Mouse (Mus musculus) layer of hippocampus, postnatal 36 days (tissue): Measurements from ENCODE around the gene Pdia6. TPM values are rescaled to one million over a fixed set of nuclear protein-coding genes. Genes with fewer than 3 reads are reported as not detected.

Experiments
- DNase-seq, 2 experiments: peaks; one replicate each; pipeline ENCODE4 v3.0.0; 2022
- total RNA-seq, 2 experiments: library from RNA; stranded (reverse); gene quantifications; 2 replicates each; pipeline ENCODE4 v1.2.3; 2021

Pdia6 gene
- total RNA-seq: 100 to 1,000 TPM; 170 to 200 TPM

DNA sequence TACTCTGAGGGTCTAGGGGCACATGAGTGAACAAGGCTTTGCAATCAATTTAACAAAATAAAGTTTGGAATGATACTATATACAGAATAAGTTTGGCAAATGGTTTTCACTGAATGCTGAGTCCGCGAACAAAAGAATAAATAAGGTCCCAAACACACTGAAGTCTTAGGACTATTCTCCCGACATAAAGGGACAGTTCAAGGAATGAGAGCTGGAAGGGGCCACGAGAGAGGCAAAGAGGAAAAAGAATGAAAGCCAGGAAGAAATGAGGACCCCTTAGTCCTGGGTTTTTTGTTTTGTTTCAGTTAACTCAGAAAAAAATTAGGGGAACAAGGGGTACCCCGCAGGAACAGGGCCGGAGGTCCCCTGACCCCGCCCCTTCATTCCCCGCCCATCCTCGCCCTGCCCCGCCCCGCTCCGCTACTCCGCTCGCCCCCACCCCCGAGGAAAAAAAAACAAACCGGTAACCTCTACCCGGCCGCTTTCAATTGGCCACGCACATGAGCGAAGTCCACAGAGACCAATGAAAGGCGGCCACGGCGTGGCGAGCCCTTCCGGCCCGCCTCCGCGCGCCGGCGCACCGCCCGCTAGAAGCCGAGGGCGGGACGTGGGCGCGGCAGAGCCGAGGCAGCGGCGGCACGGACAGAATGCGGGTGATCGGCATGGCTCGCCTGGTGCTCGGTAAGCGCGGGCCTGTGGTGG lies at the start of gene Pdia6:
Pdia6 (plus strand) TSS at position 575 of the 702 bp plus-strand sequence.
- peak; percentile 92 to 93 for DNase-seq

DNA sequence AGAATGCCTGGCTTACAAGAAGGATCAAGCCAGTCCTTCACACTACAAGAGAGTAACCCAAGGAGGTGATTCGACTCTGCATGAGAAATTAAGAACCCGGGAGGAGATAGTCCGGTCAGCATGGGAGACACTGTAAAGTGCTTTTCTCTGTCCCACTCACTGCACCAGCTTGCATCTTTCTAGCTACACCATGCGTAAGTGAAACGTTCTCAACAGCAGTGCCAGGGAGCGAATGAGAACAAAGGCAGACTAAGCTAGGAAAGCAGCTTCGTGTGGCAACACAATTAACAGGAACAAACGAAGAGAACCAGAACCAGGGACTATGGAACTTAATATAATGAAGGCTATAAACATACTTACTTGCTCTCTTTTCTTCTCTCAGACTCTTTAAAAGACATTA lies 48.0 kb upstream of the Pdia6 start:
- no peak for DNase-seq

DNA sequence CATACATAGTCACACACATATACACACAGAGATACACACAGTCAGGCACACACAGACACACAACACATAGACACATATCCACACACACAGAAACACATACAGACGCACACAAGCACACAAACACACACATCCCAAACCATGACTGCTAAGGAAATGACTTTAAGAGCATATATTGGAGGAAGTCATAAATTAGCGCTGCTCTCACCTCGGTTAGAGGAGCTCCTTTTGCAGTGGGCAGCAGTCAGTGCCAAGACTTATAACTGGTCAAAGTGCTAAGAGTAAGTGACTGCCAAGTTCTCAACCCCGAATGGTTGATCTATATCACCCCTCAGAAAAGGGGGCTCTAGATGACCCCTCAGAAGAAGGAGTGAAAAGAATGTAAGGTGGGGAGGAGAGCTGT lies 47.2 kb upstream of the Pdia6 start:
- no peak for DNase-seq

DNA sequence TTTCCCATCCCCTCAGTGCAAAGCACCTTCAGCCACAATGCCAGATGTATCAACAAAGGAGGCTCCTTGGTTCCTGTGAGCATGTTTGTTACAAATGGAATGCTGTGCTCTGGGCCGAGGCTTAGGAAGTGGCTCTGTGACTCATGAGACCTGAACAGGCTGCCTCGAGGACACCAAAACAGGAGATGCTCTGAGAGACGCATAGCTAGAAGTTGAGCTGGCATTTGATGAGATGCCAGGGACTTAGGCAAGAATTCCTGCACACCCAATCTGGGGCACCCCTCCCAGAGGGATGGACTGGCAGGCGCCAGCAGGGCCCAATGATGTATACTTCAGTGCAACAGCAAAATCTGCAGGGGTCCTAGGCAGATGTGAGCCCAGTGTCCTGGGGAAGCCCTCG lies 45.7 kb upstream of the Pdia6 start:
- DNase-seq: no peak

DNA sequence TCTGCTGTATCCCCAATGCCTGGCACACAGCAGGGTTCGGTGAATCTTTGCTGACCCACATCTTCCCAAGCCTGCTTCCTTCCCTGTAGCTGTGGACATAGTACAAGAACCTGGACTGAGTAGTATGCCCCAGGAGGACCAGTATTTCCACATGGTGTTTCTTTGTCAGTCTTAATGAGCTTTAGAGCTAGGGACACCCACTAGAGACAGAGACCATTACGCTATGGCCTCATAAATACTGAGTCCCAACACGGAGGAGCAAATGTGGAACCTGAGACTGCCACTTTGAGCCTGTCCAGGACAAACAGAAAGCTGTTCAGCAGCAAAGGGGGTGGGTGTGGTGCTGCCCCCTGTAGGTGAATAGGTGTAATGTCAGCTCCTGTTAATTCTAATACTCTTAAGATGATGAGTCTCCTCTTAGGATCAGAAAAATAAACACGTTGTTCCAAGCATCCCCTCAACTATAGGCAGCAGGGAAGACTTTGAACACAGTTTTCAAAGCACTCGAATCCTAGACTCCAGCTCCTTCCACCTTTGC lies 44.4 kb upstream of the Pdia6 start:
- no peak for DNase-seq

- no peak for DNase-seq
These were observed 43.3 kb upstream of the Pdia6 start for GRCm38 (mm10) chr12:17223050-17223449.

DNA sequence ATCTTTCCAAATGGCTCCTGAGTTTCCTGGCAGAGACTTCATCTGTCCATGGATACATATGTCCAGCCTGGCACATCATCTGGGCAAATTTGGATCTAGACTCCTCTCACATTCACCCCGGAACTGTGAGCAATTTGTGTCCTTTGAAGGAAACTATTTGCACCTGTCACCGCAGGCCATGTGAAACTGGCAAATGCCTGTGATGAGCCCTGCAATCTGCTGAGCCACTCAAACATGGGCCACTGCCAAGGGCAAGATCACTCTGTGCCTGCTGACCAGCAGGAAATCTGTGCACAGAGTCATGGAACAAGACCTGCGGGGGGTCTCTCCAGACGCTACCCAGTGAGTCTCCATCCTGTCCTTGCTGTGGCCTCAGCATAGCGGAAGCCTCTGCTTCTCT lies 41.3 kb upstream of the Pdia6 start:
- DNase-seq: no peak

DNA sequence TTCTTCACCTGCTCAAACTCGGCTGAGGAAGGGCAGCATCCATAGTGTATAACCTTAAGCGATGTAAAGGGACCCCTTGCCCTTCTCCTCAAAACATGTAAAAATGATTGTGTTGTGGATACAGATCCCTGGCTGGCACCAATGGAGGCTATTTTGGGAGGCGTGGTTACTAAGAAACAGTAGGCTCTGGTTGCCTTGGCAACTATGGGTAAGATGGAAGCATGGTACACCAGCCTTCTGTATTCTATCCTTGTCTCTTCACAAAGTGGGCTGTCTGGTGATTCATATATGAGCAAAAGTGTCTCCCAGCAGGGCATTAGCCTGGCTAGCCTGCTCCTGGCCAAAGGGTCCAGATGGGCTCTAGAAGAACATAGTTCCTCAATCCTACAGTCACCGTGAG lies 38.4 kb upstream of the Pdia6 start:
- peak; percentile 47 to 60 for DNase-seq

DNA sequence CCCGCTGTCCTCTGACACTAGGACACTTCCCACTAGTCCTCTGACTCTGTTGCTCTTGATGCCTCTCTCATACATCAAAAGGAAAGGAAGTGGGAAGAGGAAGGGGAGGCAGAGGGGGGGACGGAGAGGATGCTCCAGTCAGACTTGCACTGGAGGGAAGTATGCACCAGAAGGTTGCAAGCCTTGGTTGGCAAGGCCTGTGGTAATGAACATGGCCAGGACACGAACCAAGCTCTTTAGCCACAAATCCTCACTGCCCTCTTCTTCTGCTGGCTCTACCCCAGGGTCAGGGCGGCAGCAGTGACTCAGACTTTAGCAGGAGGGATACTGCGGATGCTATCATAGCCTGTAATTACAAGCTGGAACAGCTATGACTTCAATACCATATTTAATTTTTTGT lies 35.8 kb upstream of the Pdia6 start:
- no peak for DNase-seq

GRCm38 (mm10) chr12:17231513-17231912 lies 34.8 kb upstream of the Pdia6 start:
- no peak for DNase-seq

DNA sequence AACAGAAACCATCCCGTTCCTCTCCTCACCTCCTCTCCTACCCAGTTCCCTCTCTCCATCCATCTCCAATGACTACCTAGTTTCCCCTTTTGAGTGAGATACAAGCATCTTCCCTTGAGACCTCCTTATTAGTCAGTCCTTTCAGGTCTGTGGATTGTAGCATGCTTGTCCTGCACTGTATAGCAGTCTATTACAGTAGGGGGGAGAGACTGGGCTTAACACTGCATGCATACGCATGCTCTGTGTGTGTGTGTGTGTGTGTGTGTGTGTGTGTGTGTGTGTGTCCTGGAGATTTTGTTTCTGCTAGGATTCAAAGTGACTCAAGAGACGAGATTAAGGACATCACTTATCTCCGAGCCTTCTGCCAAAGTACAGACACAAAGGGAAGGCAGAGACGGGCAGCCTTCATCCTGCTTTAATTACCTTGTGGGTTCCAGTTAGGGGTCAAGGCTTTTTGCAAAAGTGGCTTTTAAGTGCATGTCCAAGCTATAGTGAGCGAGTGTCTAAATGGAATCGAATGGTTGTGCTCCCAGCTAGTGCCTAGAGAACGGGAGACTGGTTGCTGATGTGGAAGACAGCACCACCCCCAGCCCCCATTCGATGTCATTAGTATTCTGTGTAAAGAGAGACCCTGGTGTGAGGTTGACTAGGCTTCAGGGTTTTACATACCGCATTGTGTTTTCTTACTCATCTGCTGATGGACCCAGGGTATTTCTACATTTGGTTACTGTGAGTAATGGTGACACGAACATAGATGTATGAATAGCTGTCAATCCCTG lies 30.6 kb upstream of the Pdia6 start:
- DNase-seq: no peak

DNA sequence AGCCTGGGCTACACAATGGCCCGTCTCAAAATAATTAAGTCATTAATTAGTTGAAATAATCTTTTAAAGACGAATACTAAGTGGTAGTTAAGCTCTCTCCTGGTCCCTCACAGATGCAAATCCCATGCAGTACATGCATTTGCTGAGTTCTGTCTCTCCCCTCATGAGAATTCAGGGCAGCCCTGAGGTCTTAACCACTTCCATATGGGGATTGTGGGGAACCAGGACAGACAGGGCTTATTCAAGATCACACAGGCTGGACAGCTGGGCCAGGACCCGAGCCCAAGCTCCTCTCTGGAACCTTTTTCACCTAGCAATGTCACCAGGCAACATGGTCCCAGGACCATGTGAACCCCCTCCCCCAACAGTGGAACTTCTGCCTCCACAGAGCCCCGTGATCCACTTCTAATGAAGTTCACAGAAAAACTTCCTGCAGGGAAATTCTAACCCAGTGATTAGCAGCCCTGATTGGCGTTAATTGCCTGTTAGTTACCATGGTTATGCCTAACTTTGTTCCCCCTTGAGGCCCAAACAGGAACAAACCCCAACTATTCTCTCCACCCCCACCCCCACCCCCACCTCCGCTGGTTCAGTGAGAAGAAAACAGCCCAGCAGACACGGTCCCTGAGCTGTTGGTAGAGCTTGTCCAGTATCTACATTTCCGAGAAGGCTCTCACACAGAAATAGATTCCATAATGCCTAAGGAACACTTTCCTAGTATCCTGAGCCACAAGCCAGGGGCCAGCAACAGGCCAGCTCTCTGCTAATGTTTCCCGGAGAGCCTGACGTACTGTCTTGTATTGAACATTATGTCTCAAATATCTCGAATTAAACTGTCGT lies 27.5 kb upstream of the Pdia6 start:
- DNase-seq: no peak

DNA sequence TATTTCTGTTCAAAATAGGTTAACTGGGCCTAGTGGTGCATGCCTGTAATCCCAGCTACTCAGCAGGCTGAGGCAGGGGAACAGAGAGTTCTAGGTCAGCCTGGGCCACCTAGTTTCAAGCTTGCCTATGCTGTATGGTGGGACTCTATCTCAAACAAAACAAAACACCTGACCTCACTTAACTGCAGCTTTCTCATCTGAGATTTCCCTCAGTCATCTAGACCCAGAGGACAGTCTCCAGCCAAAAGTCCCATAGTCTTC lies 27.0 kb upstream of the Pdia6 start:
- no peak for DNase-seq

- no peak for DNase-seq
These were observed 25.3 kb upstream of the Pdia6 start for GRCm38 (mm10) chr12:17241016-17241415.

- no peak for DNase-seq
These were observed 24.7 kb upstream of the Pdia6 start for GRCm38 (mm10) chr12:17241614-17242013.

DNA sequence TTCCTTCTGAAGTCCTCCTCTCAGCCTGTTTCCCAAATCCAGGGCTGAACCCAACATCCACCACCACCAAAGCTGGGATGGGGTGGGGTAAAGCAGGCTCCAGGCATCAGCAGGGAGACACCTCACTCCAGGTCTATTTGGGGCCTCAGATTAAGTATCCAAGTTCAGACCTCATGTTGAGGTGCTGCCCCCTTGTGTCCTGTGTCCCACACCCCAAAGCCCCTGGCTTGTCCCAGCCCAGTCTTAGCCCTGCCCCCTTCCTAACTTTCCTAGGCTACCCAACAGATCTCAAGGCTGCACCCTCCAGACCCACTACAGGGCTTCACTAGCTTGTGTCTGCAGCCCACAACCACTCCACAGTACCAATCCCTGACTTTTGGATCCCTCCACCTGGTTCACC lies 24.3 kb upstream of the Pdia6 start:
- DNase-seq: no peak

DNA sequence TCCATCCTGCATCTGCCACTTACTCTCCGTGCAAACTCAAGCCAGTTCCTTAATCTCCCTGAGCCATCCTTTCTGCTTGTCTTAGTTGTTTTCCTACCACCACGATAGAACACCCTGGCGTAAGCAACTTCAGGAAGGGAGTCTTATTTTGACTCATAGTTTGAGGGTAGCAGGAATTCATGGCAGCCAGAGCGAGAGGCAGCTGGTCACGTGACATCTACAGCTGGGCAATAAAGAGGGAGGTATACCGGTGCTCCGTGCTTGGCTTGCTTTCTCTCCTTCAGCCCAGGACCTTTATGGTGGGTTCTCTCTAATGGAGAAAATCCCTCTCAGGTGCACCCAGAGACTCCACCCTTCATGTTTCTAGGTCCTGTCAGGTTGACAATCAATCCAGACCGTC lies 15.4 kb upstream of the Pdia6 start:
- DNase-seq: no peak

DNA sequence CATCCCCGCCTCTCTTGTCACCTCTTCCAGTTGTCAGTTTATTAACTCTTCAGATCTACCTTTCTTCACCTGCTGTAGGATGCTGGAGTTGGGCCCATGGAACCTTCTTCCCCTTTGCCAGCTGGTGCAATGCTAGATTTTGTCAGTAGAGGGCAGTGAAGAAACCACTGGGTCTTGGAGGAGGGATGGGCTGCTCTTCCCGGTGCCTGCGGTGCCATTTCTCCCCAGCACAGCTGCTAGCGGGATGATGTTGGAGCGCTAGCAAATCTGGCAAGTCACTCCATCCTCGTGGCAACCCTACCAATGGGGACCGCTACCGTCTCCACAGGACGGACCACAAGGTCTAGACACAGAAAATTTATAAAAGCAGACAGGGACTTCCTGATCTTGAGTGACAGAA lies 13.3 kb upstream of the Pdia6 start:
- DNase-seq: peak; percentile 58 to 63

- DNase-seq: no peak
These were observed 10.7 kb upstream of the Pdia6 start for GRCm38 (mm10) chr12:17255602-17256001.

- peak in 1 of 2 experiments; percentile 42 for DNase-seq
These were observed 9.4 kb upstream of the Pdia6 start for GRCm38 (mm10) chr12:17256905-17257304.

- no peak for DNase-seq
These were observed 7.9 kb upstream of the Pdia6 start for GRCm38 (mm10) chr12:17258431-17258830.

DNA sequence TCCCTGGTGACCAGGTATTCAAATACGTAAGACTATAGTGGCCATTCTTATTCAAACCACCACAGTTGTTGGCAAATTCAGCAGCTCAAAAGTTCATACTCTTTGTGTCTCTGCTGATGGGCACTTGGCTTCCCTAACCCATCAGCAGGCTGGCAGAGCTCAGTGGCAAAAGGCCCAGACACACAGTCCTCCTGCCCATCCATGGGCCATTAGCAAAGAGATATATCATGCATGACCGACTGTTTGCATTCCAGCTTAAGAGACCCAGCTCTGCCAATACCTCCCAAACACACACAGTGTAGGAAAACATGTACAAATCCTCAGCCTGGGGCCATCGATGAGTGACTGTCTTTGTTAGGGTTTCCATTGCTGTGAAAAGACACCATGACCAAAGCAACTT lies 5.3 kb upstream of the Pdia6 start:
- no peak for DNase-seq

DNA sequence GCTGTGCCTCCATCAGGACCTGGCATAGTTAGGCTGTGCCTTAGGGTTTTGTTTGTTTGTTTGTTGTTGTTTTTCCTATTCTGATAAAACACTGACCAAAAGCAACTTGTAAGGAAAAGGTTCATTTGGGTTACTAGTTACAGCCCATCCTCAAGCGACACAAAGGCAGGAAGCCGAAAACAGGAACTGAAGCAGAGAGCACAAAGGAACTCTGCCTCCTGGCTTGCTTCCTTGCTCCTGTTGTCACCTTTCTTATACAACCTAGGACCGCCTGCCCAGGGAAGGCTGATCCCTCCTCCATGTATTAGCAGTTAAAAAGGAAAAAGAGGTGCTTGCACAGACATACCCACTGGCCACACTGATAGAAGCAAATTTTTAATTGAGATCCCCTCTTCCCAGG lies 2.5 kb upstream of the Pdia6 start:
- DNase-seq: no peak
